ENCODE assay signal across 8 mouse cellular contexts in the genomic region with DNA sequence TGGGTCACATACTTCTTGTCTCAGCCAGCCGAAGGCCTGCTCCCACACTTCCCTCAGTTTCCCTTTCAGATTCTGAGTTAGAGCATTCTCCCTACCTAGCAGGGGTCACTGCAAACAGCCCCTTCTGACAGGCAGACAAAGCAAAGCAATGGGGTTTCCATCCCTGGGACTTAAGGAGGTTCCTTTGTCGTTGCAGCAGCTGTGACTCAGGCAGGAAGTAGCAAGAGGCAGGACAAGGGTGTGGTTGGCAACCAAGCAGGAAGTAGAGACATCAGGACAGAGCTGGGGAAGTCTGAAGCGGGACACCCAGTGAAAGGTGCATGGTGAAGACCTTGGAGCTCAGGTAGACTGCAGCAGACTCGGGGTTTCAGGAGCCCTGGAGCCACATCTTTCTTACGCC. TPM values are rescaled to one million over a fixed set of nuclear protein-coding genes. Genes with fewer than 3 reads are reported as not detected.
DNase-seq lines count a peak whose midpoint lies in the region; ATAC-seq and TF ChIP-seq lines count a peak whose summit lies in the region.

No protein-coding gene starts in this region.

- H3K27ac ChIP-seq in hindbrain, postnatal 0 days = peak overlapping the region; percentile 93; the same call in 1 of the 2 replicates

- TF ChIP-seq CTCF in hindbrain, postnatal 0 days (IDR thresholded peaks at IDR 0.05; ENCODE audit: low read depth) = no peak

- no peak overlapping the region for H3K4me3 ChIP-seq in hindbrain, postnatal 0 days (ENCODE audit: low read length)

- H3K4me1 ChIP-seq in hindbrain, postnatal 0 days (ENCODE audit: insufficient read depth, low read length) = peaks cover 33% of the 10 kb centered on the region

- intact Hi-C loops in gastrocnemius, postnatal 14 days (cut with DNase I; ENCODE audit: low total_unique reads) = no loop called here

- no peaks in the 10 kb centered on the region for H3K9me3 ChIP-seq in hindbrain, postnatal 0 days (ENCODE audit: low read length)

- ATAC-seq in common myeloid progenitor, adult 5-6 weeks (replicated peaks; ENCODE audit: low read depth, poor library complexity, severe bottlenecking) = peak; percentile 48
- ATAC-seq in hindbrain, postnatal 0 days = no peak

- H3K9ac ChIP-seq in hindbrain, postnatal 0 days (replicated peaks; ENCODE audit: low read length) = no peak overlapping the region

- H3K36me3 ChIP-seq in hindbrain, postnatal 0 days (ENCODE audit: insufficient read depth, low read length) = 0 out of 2 replicates have a peak, but pooled peaks cover 4% of the 10 kb centered on the region

- WGBS in hindbrain, postnatal 0 days = 63% methylated on average over 5 of the region's 5 CpGs

- no peaks in the 10 kb centered on the region for H3K27me3 ChIP-seq in hindbrain, postnatal 0 days (ENCODE audit: insufficient read depth, low read length)

- no peak overlapping the region for H3K4me2 ChIP-seq in hindbrain, postnatal 0 days (ENCODE audit: low read depth, low read length)

- DNase-seq in gastrocnemius, postnatal 25 days = peak; percentile 41
- no peak for DNase-seq in gastrocnemius, postnatal 14 days
- no peak for DNase-seq in hindbrain, postnatal 0 days (ENCODE audit: low spot score)
- peak; percentile 68 for DNase-seq in lung, postnatal 10 days
- DNase-seq in thymus, postnatal 10 days (ENCODE audit: low spot score in 2 of 2) = peak; percentile 63 to 64
- DNase-seq in layer of hippocampus, adult 11-12 months (ENCODE audit: low spot score) = no peak
- DNase-seq in frontal cortex, postnatal 25 days (ENCODE audit: low spot score in 2 of 2) = no peak

RNA-seq across cellular contexts. Expression of a gene that starts 10.6 kb away (rescaled TPM):
- total RNA-seq in gastrocnemius, postnatal 25 days (2021) = 10 to 100 TPM; 73.2 to 87.6 TPM
- total RNA-seq in gastrocnemius, postnatal 14 days (2021) = 100 to 1,000 TPM; 139 to 152 TPM
- 319 and 345 TPM in 2 replicates for total RNA-seq in common myeloid progenitor, adult 5-6 weeks (2017)
- 334 and 369 TPM in 2 replicates for total RNA-seq in hindbrain, postnatal 0 days (2014; rRNA removed)
- polyA plus RNA-seq in hindbrain, postnatal 0 days (2015; fragmentation: Nextera tagmentation; extraction: Ambion mirVana) = 275 and 287 TPM in 2 replicates

RNA-seq across cellular contexts. Expression of a gene that starts 15.5 kb away (rescaled TPM):
- total RNA-seq in gastrocnemius, postnatal 25 days (2021) = 10 to 100 TPM; 18.1 to 19.4 TPM
- total RNA-seq in gastrocnemius, postnatal 14 days (2021) = 10 to 100 TPM; 27.6 to 35.2 TPM
- not detected in 2 replicates for total RNA-seq in common myeloid progenitor, adult 5-6 weeks (2017)
- total RNA-seq in hindbrain, postnatal 0 days (2014; rRNA removed) = 11.2 and 14.6 TPM in 2 replicates
- polyA plus RNA-seq in hindbrain, postnatal 0 days (2015; fragmentation: Nextera tagmentation; extraction: Ambion mirVana) = 8.3 and 9.0 TPM in 2 replicates

RNA-seq across cellular contexts. Expression of a gene that starts 37.1 kb away (rescaled TPM):
- 10 to 100 TPM; 44.2 to 45.3 TPM for total RNA-seq in gastrocnemius, postnatal 25 days (2021)
- total RNA-seq in gastrocnemius, postnatal 14 days (2021) = 10 to 100 TPM; 33.5 to 42.7 TPM
- total RNA-seq in common myeloid progenitor, adult 5-6 weeks (2017) = 59.3 and 59.7 TPM in 2 replicates
- total RNA-seq in hindbrain, postnatal 0 days (2014; rRNA removed) = 7.6 and 10.9 TPM in 2 replicates
- polyA plus RNA-seq in hindbrain, postnatal 0 days (2015; fragmentation: Nextera tagmentation; extraction: Ambion mirVana) = 9.0 and 9.3 TPM in 2 replicates

RNA-seq across cellular contexts. Expression of a gene that starts 43.9 kb away (rescaled TPM):
- under 1 TPM; 0.38 to 0.72 TPM for total RNA-seq in gastrocnemius, postnatal 25 days (2021)
- under 1 TPM; 0.23 to 0.49 TPM for total RNA-seq in gastrocnemius, postnatal 14 days (2021)
- 0.87 and 3.9 TPM in 2 replicates for total RNA-seq in common myeloid progenitor, adult 5-6 weeks (2017)
- 3.3 and 4.9 TPM in 2 replicates for total RNA-seq in hindbrain, postnatal 0 days (2014; rRNA removed)
- 1.7 and 1.9 TPM in 2 replicates for polyA plus RNA-seq in hindbrain, postnatal 0 days (2015; fragmentation: Nextera tagmentation; extraction: Ambion mirVana)

RNA-seq across cellular contexts. Expression of a gene that starts 44.8 kb away (rescaled TPM):
- total RNA-seq in gastrocnemius, postnatal 25 days (2021) = 10 to 100 TPM; 72.1 to 77.5 TPM
- 10 to 100 TPM; 29.8 to 57.1 TPM for total RNA-seq in gastrocnemius, postnatal 14 days (2021)
- total RNA-seq in common myeloid progenitor, adult 5-6 weeks (2017) = not detected in 2 replicates
- total RNA-seq in hindbrain, postnatal 0 days (2014; rRNA removed) = 102 and 134 TPM in 2 replicates
- 52.1 and 54.5 TPM in 2 replicates for polyA plus RNA-seq in hindbrain, postnatal 0 days (2015; fragmentation: Nextera tagmentation; extraction: Ambion mirVana)

Comparison
In these comparisons a context has a peak if more than half of its experiments do, and no peak if none do; other contexts are left out.
1. DNase-seq: peak in gastrocnemius, postnatal 25 days (single experiment), lung, postnatal 10 days (single experiment) and thymus, postnatal 10 days (2 of 2); none in gastrocnemius, postnatal 14 days (single experiment), hindbrain, postnatal 0 days (single experiment), layer of hippocampus, adult 11-12 months (single experiment) and frontal cortex, postnatal 25 days (0 of 2).
2. RNA of a gene that starts 15.5 kb away (total RNA-seq): 27.6 to 35.2 TPM in gastrocnemius, postnatal 14 days, 18.1 to 19.4 TPM in gastrocnemius, postnatal 25 days and 11.2 to 14.6 TPM in hindbrain, postnatal 0 days; not detected in common myeloid progenitor, adult 5-6 weeks; every median in the first group is over 10 times any median in the second.